Mouse (Mus musculus) central nervous system, embryonic 14 days (tissue): Measurements from ENCODE around the gene Gm10230. TPM values are rescaled to one million over a fixed set of nuclear protein-coding genes. Genes with fewer than 3 reads are reported as not detected.

Source experiments
- polyA plus RNA-seq: library from polyadenylated mRNA; depleted of rRNA; stranded (reverse); fragments of >200 nt; gene quantifications from 2 replicates; pipeline ENCODE4 v1.2.3, GENCODE M21; 2012; rRNA removed

Gm10230 gene
- polyA plus RNA-seq, result not detected in 2 replicates

DNA sequence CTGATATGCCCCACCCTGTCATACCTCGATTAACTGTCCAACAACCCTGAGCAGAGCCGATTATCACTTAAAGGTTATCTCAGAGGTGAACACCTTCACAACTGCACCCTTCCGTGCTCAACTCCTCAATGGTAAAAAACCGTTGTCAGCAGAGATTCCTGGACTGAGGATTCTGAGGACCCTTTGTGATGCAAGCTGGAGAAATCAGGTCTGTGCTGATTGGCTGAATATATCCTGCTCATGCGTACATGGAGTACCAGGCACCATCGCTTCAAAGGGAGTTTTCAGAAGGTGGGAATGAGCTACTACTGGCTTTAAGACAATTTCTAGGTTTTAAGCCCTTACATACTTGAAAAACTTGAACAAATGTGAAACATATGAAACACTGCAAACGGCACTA lies at the start of gene Gm10230:
Gene Gm10230 (minus strand): TSS at position 101 of the 400 bp plus-strand sequence.

